Mouse (Mus musculus) mouse trophoblast stem cell (cell line): ENCODE data around the gene Oxct2a.
"Not testable (repeated sequence)": the region's sequence is repeated elsewhere in the genome, so short reads cannot be mapped to it uniquely, and the experiment has no call there.

Source experiments
- in situ Hi-C, 2 experiments: fragments of 300-500 bp; cut with MseI, MboI; formaldehyde crosslinking; loops; 2 replicates in 1 of 2; 3 replicates in 1 of 2; pipeline ENCODE4 v1.15.1; 2025

The Oxct2a gene

GRCm38 (mm10) chr4:123323534-123323933 lies at the start of gene Oxct2a:
Oxct2a (minus strand) TSS chr4:123323634.
- in situ Hi-C loops, result no loop called here

GRCm38 (mm10) chr4:123363555-123363954 lies 40.1 kb upstream of the Oxct2a start:
- in situ Hi-C loops, result no loop called here

- in situ Hi-C loops, result no loop called here
These were observed 37.3 kb upstream of the Oxct2a start for GRCm38 (mm10) chr4:123360771-123361170.

GRCm38 (mm10) chr4:123358613-123359012 lies 35.2 kb upstream of the Oxct2a start:
- in situ Hi-C loops, result no loop called here

GRCm38 (mm10) chr4:123355941-123356340 lies 32.5 kb upstream of the Oxct2a start:
- in situ Hi-C loops, result no loop called here

- in situ Hi-C loops, result no loop called here
These were observed 29.9 kb upstream of the Oxct2a start for GRCm38 (mm10) chr4:123353271-123353877.

- in situ Hi-C loops, result no loop called here
These were observed 20.0 kb upstream of the Oxct2a start for GRCm38 (mm10) chr4:123343471-123343789.

GRCm38 (mm10) chr4:123342642-123343470 lies 19.4 kb upstream of the Oxct2a start, which contains the start of gene Bmp8a:
Bmp8a (minus strand) TSS chr4:123343252.
- in situ Hi-C loops, result no loop called here

GRCm38 (mm10) chr4:123342091-123342641 lies 18.7 kb upstream of the Oxct2a start:
- in situ Hi-C loops, result no loop called here

GRCm38 (mm10) chr4:123340232-123340631 lies 16.8 kb upstream of the Oxct2a start:
- in situ Hi-C loops, result no loop called here

GRCm38 (mm10) chr4:123337693-123338092 lies 14.3 kb upstream of the Oxct2a start:
- in situ Hi-C loops, result no loop called here

- in situ Hi-C loops, result no loop called here
These were observed 12.6 kb upstream of the Oxct2a start for GRCm38 (mm10) chr4:123335796-123336585.

GRCm38 (mm10) chr4:123335244-123335643 lies 11.8 kb upstream of the Oxct2a start:
- in situ Hi-C loops, result not testable (repeated sequence)

- in situ Hi-C loops, result no loop called here
These were observed 10.7 kb upstream of the Oxct2a start for GRCm38 (mm10) chr4:123334177-123334576.

- in situ Hi-C loops, result no loop called here
These were observed 9.7 kb upstream of the Oxct2a start for GRCm38 (mm10) chr4:123333151-123333550.

GRCm38 (mm10) chr4:123331961-123332360 lies 8.5 kb upstream of the Oxct2a start:
- in situ Hi-C loops, result not testable (repeated sequence)

- in situ Hi-C loops, result no loop called here
These were observed 7.9 kb upstream of the Oxct2a start for GRCm38 (mm10) chr4:123331326-123331725.

GRCm38 (mm10) chr4:123328946-123329345 lies 5.5 kb upstream of the Oxct2a start:
- in situ Hi-C loops, result no loop called here

- in situ Hi-C loops, result no loop called here
These were observed 4.2 kb upstream of the Oxct2a start for GRCm38 (mm10) chr4:123327630-123328029.

GRCm38 (mm10) chr4:123326087-123326486 lies 2.7 kb upstream of the Oxct2a start:
- in situ Hi-C loops, result no loop called here

- in situ Hi-C loops, result not testable (repeated sequence)
These were observed 524 bp downstream of the Oxct2a start for GRCm38 (mm10) chr4:123322910-123323309.

- in situ Hi-C loops, result no loop called here
These were observed 8.9 kb downstream of the Oxct2a start for GRCm38 (mm10) chr4:123314497-123314896.
